Mouse (Mus musculus): ENCODE results near the gene Astn1.

Gene Astn1

GRCm38 (mm10) chr1:158607201-158607600 is 245.1 kb downstream of the Astn1 start:
- no peak for DNase-seq (ENCODE audit: low read depth, low spot score)

DNA sequence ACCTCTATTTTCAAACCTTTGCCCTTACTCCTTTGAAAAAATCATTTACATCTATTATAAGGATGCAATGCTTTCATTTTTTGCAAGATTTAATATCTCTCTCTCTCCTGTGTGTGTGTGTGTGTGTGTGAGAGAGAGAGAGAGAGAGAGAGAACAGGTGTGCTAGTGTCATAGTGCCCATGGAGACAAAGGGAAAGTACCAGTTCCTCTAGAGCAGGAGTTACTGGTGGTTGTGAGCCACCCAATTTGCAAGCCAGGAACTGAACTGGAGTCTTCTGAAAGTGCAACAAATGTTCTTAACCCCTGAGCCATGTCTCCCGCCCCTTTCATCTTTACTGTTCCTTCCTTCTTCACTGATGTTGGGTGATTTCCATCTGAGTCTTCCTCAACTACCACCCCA is 253.1 kb downstream of the Astn1 start:
- no peak for DNase-seq (ENCODE audit: low read depth, low spot score)

DNA sequence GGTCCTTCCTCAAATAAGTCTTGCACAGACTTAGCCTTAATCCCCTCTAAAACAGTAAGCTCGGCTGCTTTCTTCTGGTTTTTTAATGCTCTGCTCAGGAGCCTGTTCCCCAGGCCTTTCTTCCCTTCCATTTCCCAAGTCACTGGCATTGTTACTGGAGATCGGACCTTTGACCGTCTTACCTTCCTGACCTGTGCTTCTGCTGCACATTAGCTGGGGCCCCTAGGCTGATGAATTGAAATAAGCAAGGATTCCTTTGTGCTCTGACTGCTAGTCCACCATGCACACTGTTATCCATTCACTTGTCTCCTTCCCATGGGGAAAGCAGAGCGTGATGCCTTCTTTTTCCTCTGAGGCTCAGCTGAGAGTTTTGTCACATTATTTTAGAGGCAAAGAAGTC is 255.9 kb downstream of the Astn1 start:
- no peak for DNase-seq (ENCODE audit: low read depth, low spot score)

DNA sequence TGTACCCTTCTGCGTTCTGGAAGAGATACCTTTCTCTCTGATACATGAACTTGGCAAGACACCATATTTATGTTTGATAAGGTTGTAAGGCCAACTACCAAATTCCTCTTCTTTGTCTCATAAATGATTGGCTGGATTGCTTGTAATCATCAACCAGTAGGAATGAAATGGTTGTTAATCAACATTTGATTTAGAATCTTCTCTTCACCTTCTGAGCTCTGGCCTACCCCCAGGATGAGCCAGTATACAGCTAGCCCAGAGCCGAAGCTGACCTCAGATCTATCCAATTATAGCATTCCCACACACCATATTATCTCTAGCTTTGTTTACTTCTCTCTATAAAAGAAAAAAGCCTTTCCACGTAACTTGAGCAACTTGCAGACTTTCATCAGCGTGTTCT is 270.9 kb downstream of the Astn1 start:
- no peak for DNase-seq (ENCODE audit: low read depth, low spot score)

- DNase-seq (ENCODE audit: low read depth, low spot score): no peak
Observed at GRCm38 (mm10) chr1:158633441-158633840, 271.4 kb downstream of the Astn1 start.

DNA sequence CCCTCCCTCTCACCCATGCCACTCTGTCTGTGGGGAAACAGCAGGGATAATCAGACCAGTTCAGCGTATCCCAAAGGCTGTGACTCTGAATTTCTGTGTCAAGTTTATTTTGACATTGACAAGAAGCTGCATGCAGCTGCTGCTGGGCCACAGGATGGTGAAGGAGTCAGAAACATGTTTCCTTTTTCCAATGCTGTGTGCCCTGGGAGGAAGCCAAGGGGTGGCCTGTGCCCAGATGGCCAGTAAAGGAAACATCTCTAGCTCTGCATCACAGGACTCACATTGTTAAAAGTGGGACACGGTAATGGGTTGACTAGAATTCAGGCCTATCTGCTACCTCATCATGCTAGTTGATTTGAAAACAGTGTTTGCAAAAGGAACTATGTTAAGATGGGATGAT is 279.2 kb downstream of the Astn1 start:
- no peak for DNase-seq (ENCODE audit: low read depth, low spot score)

DNA sequence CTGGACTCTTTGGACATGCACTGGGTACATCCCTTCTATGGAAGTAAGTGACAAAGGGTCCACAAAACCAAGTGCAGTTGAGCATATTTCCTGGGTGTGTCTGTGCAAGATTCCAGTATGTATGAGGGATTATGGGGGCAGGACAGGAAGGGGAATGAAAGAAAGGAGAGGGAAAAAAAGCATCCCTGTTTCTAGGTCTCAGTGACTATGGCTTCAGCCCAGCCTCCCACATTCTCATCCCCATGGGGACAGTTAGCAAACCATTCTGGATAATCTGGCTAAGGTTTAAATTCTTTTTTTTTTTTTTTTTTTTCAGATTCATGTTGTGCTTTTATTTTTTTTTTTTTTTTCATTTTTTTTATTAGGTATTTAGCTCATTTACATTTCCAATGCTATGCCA is 280.2 kb downstream of the Astn1 start:
- no peak for DNase-seq (ENCODE audit: low read depth, low spot score)

GRCm38 (mm10) chr1:158652799-158653198 is 290.7 kb downstream of the Astn1 start:
- DNase-seq (ENCODE audit: low read depth, low spot score): no peak

- DNase-seq (ENCODE audit: low read depth, low spot score): peak; percentile 32
Observed at GRCm38 (mm10) chr1:158653808-158654520, 291.9 kb downstream of the Astn1 start.

DNA sequence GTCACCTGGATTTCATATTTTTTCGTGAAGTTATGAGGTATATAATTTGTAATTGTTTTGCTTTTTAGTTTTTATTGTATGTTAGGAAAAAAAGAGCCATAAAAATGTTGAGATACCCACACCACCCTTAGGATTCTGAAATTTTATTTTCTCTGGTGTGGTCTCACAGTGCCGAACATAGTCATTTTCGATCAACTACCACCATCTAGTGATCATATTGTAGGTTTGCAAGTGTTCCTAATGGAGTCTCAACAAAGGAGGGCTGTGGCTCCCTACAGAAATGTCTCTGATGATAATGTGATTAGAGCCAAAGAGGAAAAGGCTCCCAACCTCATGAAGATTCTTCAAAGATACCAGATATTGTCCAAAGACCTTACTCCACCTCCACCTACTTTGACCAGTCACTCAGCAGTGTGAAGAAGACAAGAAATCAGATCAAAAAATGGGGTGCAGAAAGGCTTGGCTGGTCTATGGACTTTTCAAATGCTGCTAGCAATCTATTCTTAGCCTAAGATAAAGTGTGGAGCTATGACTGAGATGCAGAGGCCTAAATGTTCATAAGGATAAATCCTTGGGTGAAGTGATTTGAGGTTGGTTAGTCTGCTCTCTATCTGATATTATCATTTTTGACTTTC is 292.6 kb downstream of the Astn1 start:
- DNase-seq (ENCODE audit: low read depth, low spot score): peak; percentile 23

DNA sequence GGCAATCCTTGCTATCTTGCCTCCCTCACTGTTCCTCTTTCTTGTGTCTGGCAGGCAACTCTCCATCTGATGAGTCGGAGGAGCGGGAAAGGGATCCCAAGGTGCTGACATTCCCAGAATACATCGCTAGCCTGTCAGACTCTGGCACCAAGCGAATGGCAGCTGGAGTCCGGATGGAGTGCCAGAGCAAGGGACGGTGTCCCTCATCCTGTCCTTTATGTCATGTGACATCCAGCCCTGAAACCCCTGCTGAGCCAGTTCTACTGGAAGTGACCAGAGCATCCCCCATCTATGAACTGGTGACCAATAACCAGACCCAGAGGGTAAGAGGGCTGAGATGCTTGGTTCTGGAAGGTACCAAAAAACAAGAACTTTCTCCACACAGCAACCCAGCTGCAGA is 294.9 kb downstream of the Astn1 start:
- DNase-seq (ENCODE audit: low read depth, low spot score): no peak

GRCm38 (mm10) chr1:158666001-158666400 is 303.9 kb downstream of the Astn1 start:
- no peak for DNase-seq (ENCODE audit: low read depth, low spot score)

- DNase-seq (ENCODE audit: low read depth, low spot score): peak; percentile 32
Observed at GRCm38 (mm10) chr1:158669971-158670592, 308.0 kb downstream of the Astn1 start.

DNA sequence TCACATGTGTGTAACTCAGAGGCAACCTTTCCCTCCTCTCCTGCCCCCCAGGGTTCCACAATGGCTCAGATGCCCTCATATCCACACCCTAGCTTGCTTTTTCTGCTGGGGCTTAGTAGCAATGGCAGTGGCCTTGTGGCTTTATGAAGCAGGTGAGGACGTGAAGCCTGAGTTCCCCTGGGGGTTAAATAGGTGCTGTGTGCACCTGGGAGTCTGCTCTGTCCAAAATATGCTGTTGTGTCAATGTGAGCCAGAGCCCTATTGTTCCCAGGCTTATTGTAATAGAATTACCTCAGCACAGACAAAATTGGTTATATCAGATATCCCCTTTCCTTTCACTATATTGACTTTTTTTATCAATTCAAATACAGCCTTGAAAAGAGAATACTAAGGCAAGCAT is 325.7 kb downstream of the Astn1 start:
- DNase-seq (ENCODE audit: low read depth, low spot score): no peak

DNA sequence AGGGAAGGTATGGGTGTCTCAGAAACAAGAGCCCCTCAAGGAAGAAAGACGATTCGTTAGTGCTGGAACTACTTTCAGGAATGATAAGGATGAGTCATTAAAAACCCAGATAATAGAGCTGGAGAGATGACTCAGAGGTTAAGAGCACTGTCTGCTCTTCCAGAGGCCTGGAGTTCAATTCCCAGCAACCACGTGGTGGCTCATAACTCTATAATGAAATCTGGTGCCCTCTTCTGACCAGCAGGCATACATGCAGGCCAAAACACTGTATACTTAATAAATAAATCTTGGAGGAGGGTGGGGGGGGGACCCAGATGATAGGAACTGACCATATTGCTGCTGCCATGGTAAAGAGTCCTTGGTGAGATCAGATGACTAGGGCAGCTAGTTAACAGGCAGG is 335.4 kb downstream of the Astn1 start:
- DNase-seq (ENCODE audit: low read depth, low spot score): no peak

DNA sequence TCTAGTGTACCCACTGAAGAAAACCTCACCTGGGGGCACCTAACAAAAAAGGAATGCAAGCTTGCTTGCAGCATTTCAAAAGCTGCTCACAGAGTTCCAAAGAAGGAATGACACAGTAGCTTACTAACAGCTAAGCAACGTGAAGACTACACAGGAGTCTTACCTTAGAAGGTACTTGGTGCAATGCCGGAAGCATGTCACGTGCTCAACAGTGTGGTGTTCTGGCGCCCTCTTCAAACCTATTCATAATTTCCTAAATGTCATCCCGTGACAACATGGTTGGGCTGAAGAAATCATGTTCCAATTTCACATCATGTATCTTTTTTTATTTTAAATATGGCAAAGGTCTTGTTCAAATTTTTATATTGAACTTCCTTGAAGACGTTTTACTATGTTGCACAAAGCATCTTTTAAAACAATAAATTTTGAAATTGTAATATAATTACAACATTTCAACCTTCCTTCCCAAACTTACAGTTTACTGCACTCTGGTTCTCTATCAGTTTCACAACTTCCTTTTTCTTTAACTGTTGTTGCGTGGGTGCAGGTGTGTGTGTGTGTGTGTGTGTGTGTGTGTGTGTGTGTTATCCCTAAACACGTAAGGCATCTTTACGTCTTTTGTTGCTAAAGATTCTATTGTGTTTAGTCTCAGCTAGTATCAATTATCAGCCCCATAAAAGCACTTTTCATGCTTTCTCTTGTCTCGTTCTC is 335.9 kb downstream of the Astn1 start:
- no peak for DNase-seq (ENCODE audit: low read depth, low spot score)

DNA sequence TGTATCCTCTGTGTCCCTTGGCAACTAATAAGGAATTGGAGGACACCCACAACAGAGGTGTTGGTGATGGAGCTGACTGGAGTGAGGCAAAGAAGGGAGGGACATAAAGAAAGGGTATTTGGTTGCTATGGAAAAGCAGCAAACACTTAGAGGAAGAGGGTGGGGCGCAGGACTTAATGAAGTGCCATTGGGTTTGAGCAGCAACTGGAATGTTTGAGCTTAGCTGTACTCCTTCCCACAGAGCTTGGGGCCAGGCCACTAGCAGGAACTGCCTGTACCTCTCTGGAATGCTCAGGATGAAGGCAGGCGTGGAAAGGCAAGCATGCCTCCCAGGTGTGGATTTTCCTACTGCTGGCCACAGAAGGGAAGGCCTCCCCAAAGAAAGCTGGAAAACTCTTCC is 337.2 kb downstream of the Astn1 start:
- no peak for DNase-seq (ENCODE audit: low read depth, low spot score)

GRCm38 (mm10) chr1:158700147-158700546 is 338.1 kb downstream of the Astn1 start:
- no peak for DNase-seq (ENCODE audit: low read depth, low spot score)

- DNase-seq (ENCODE audit: low read depth, low spot score): no peak
Observed at GRCm38 (mm10) chr1:158701336-158701735, 339.3 kb downstream of the Astn1 start.

- DNase-seq (ENCODE audit: low read depth, low spot score): no peak
Observed at GRCm38 (mm10) chr1:158713301-158714095, 351.4 kb downstream of the Astn1 start.

GRCm38 (mm10) chr1:158732868-158733496 is 370.9 kb downstream of the Astn1 start:
- DNase-seq (ENCODE audit: low read depth, low spot score): no peak

Data from retina, adult 2 months (tissue).